Mouse (Mus musculus) heart, postnatal 0 days (tissue): Measurements from ENCODE around the gene Usp44. TPM values are rescaled to one million over a fixed set of nuclear protein-coding genes. Genes with fewer than 3 reads are reported as not detected.
A peak's percentile ranks its signal among the peaks of the same experiment; 100 is the strongest.

Experiments used
- ATAC-seq: fragments of 200-750 bp; cut with Nextera tagmentation; 2 replicates; pipeline ENCODE4 v1.8.0; 2017; ENCODE audit warnings: low read depth, moderate number of reproducible peaks, moderate library complexity; ENCODE audit not compliant: insufficient read depth
- DNase-seq: peaks from one replicate; pipeline ENCODE4 v3.0.0-alpha.2; 2016; ENCODE audit warnings: low spot score
- H3K27ac ChIP-seq: fragments of 300-500 bp; sonication (generic); 2 replicates; pipeline ENCODE4 v1.5.1; 2014; ENCODE audit warnings: low read depth, mild to moderate bottlenecking
- H3K27me3 ChIP-seq: fragments of 300-500 bp; sonication (generic); 2 replicates; pipeline ENCODE4 v1.6.1; 2014; ENCODE audit warnings: low read length, mixed read lengths; ENCODE audit not compliant: control insufficient read depth, insufficient read depth
- H3K36me3 ChIP-seq: fragments of 300-500 bp; sonication (generic); replicated peaks from 2 replicates; pipeline ENCODE4 v1.6.1; 2014; ENCODE audit warnings: low read length, mixed read lengths; ENCODE audit not compliant: control insufficient read depth, insufficient read depth
- H3K4me1 ChIP-seq: fragments of 300-500 bp; sonication (generic); 2 replicates; pipeline ENCODE4 v1.6.1; 2014; ENCODE audit warnings: antibody characterized with exemption; ENCODE audit not compliant: control insufficient read depth, insufficient read depth
- H3K4me2 ChIP-seq: fragments of 300-500 bp; sonication (generic); 2 replicates; pipeline ENCODE4 v1.6.1; 2014; ENCODE audit warnings: low read depth, mild to moderate bottlenecking, low read length, moderate library complexity
- H3K4me3 ChIP-seq: fragments of 300-500 bp; sonication (generic); 2 replicates; pipeline ENCODE4 v1.5.1; 2014; ENCODE audit warnings: low read depth, low read length
- H3K9ac ChIP-seq: fragments of 300-500 bp; sonication (generic); replicated peaks from 2 replicates; pipeline ENCODE4 v1.6.1; 2014; ENCODE audit warnings: low read depth, low read length, mixed read lengths
- H3K9me3 ChIP-seq: fragments of 300-500 bp; sonication (generic); replicated peaks from 2 replicates; pipeline ENCODE4 v1.6.1; 2016; ENCODE audit warnings: low read length; ENCODE audit not compliant: control insufficient read depth
- CTCF ChIP-seq: IDR thresholded peaks from 2 replicates; pipeline ENCODE4 v1.5.1; 2016; ENCODE audit warnings: antibody characterized with exemption, control low read depth, low read depth
- EP300 ChIP-seq: IDR thresholded peaks from 2 replicates; pipeline ENCODE4 v1.6.1; 2016; ENCODE audit warnings: antibody characterized with exemption, low read depth
- WGBS: fragments of 180-500 bp; shearing (Covaris S2); extraction: QIAGEN DNeasy Blood & Tissue Kit; methylation state at CpG from one replicate; pipeline ENCODE4 v1.1.7; 2014; 5-methylcytosine and 5-hydroxymethylcytosine counted together
- polyA plus RNA-seq: library from polyadenylated mRNA; unstranded; fragments of >200 nt; fragmentation: Nextera tagmentation; extraction: Ambion mirVana; gene quantifications from 2 replicates; pipeline ENCODE4 v1.2.1, GENCODE M21; 2015
- total RNA-seq: library from RNA; depleted of rRNA; stranded (reverse); fragments of >200 nt; gene quantifications from 2 replicates; pipeline ENCODE4 v1.2.3, GENCODE M21; 2014; ENCODE audit warnings: low replicate concordance

Gene Usp44
- total and polyA plus RNA-seq, 2 experiments from 2014 or later, result not detected

- TF ChIP-seq CTCF (peak; percentile 84), EP300 (no peak)
Measured at GRCm38 (mm10) chr10:93818661-93819060, 12.7 kb upstream of the Usp44 start.

GRCm38 (mm10) chr10:93829898-93830831, 1.2 kb upstream of the Usp44 start:
- 61% methylated on average over 9 of the region's 9 CpGs for WGBS
- no peaks in the 10 kb centered on the region for H3K9me3 ChIP-seq
- TF ChIP-seq EP300, result no peak
- TF ChIP-seq CTCF, result no peak
- DNase-seq (no peak), ATAC-seq (no peak)
- no peaks in the 10 kb centered on the region for H3K36me3 ChIP-seq
- H3K4me1 ChIP-seq, result peaks cover 8% of the 10 kb centered on the region
- no peak overlapping the region for H3K4me3 ChIP-seq
- H3K4me2 ChIP-seq, result no peak overlapping the region
- peaks cover 57% of the 10 kb centered on the region for H3K27me3 ChIP-seq
- H3K9ac ChIP-seq, result no peak overlapping the region
- no peak overlapping the region for H3K27ac ChIP-seq

More at GRCm38 (mm10) chr10:93818661-93819060, 12.7 kb upstream of the Usp44 start:
- H3K9ac ChIP-seq, result no peak overlapping the region
- no peaks in the 10 kb centered on the region for H3K4me1 ChIP-seq
- no peaks in the 10 kb centered on the region for H3K36me3 ChIP-seq
- no peaks in the 10 kb centered on the region for H3K9me3 ChIP-seq
- DNase-seq, result peak; percentile 71
- H3K27ac ChIP-seq, result no peak overlapping the region
- H3K27me3 ChIP-seq, result 0 out of 2 replicates have a peak, but pooled peaks cover 9% of the 10 kb centered on the region
- H3K4me2 ChIP-seq, result no peak overlapping the region
- 19% methylated on average over 7 of the region's 7 CpGs for WGBS
- H3K4me3 ChIP-seq, result no peak overlapping the region
- no peak; the same call in 1 of the 2 replicates for ATAC-seq

- Histone ChIP-seq H3K4me2 (peak overlapping the region; percentile 53), H3K4me3 (peak overlapping the region; percentile 34), H3K9ac (no peak overlapping the region), H3K36me3 (no peaks in the 10 kb centered on the region), H3K4me1 (peaks cover 8% of the 10 kb centered on the region), H3K27ac (no peak overlapping the region), H3K27me3 (peaks cover 71% of the 10 kb centered on the region), H3K9me3 (no peaks in the 10 kb centered on the region)
- no peak for TF ChIP-seq EP300
- TF ChIP-seq CTCF, result no peak
- no peak for DNase-seq
- 9% methylated on average over 18 of the region's 18 CpGs for WGBS
- ATAC-seq, result no peak
Measured at GRCm38 (mm10) chr10:93831730-93832574, 597 bp downstream of the Usp44 start.

GRCm38 (mm10) chr10:93832811-93833210, 1.5 kb downstream of the Usp44 start:
- TF ChIP-seq EP300 (no peak), CTCF (no peak)
- Histone ChIP-seq H3K27ac (no peak overlapping the region), H3K4me3 (0 out of 2 replicates have a peak overlapping the region, but pooled peaks have one; percentile 77), H3K9me3 (no peaks in the 10 kb centered on the region), H3K27me3 (peaks cover 71% of the 10 kb centered on the region), H3K4me1 (peaks cover 8% of the 10 kb centered on the region), H3K36me3 (no peaks in the 10 kb centered on the region), H3K9ac (no peak overlapping the region), H3K4me2 (no peak overlapping the region)
- no peak for ATAC-seq
- no peak for DNase-seq
- 40% methylated on average over 9 of the region's 9 CpGs for WGBS

GRCm38 (mm10) chr10:93833370-93833698, 2.0 kb downstream of the Usp44 start:
- WGBS, result 2% methylated on average over 16 of the region's 16 CpGs
- no peak for TF ChIP-seq EP300
- peak overlapping the region; percentile 96 for H3K4me2 ChIP-seq
- ATAC-seq (0 out of 2 replicates have a peak, but pooled peaks have one; percentile 3), DNase-seq (no peak)
- H3K27me3 ChIP-seq, result peaks cover 71% of the 10 kb centered on the region
- no peak overlapping the region; the same call in 1 of the 2 replicates for H3K9ac ChIP-seq
- H3K4me3 ChIP-seq, result peak overlapping the region; percentile 77
- H3K27ac ChIP-seq, result no peak overlapping the region
- H3K36me3 ChIP-seq, result no peaks in the 10 kb centered on the region
- H3K4me1 ChIP-seq, result peaks cover 8% of the 10 kb centered on the region
- no peaks in the 10 kb centered on the region for H3K9me3 ChIP-seq
